9 mouse cellular contexts compared by ENCODE assay signal in the genomic region with DNA sequence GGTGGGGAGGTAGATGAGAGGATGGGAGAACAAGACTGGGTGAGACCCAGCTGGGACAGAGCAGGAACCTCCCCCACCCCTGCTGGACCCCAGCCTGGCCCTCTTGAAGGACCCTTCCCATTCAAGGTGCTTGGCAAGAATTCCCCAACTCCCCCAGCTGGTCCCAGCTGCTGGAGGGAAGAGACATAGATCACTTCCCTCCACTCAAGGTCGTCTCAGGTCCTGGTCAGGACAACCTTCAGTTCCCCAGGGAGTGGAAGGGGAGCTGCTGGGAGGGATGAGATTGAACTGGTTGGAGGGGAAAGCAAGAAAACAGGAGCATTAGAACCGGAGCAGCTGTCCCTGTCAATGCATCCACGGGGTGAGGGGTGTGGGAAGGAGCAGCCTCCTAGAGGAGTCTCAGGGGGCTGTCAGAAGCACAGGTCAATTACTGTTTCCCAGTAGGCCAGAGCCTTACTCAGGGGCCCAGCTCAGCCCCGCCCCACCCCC. TPM values are rescaled to one million over a fixed set of nuclear protein-coding genes. Genes with fewer than 3 reads are reported as not detected.
DNase-seq lines count a peak whose midpoint lies in the region; TF ChIP-seq lines count a peak whose summit lies in the region.
"Had no signal": no experiment of that assay in that cellular context is flagged by ENCODE, and none has a peak within 500 bp of the region (broad histone marks: within the 10 kb centered on the region; RNA-seq: fewer than 3 reads in every experiment).

No protein-coding gene starts in this region.

- WGBS in heart, embryonic 10.5 days, result 36% methylated on average over 4 of the region's 4 CpGs

- intact Hi-C loops in gastrocnemius, postnatal 36 days (cut with DNase I), result no loop called here

- peak; percentile 25 for DNase-seq in gastrocnemius, adult 18-20 months (ENCODE audit: low spot score)
- no peak for DNase-seq in gastrocnemius, postnatal 36 days
- no peak for DNase-seq in heart, embryonic 10.5 days (ENCODE audit: low spot score)
- DNase-seq in mesoderm, embryonic 11.5 days (ENCODE audit: low read depth, low spot score), result peak; percentile 63
- DNase-seq in spleen, postnatal 10 days (ENCODE audit: low spot score in 2 of 2), result no peak
- DNase-seq in thymus, postnatal 14 days, result no peak
- DNase-seq in adrenal gland, adult 18-20 months (ENCODE audit: low spot score in 2 of 2), result no peak
- DNase-seq: cerebellum, adult 9-10 months had no signal

- no peaks in the 10 kb centered on the region for H3K9me3 ChIP-seq in E14TG2a.4 (ENCODE audit: low read length)
- H3K9me3 ChIP-seq in heart, embryonic 10.5 days, result no peaks in the 10 kb centered on the region

- peak overlapping the region; percentile 72 for H3K27ac ChIP-seq in heart, embryonic 10.5 days

- TF ChIP-seq CTCF in E14TG2a.4 (conservative IDR thresholded peaks at IDR 0.05; ENCODE audit: low read length), result no peak

- H3K4me1 ChIP-seq in E14TG2a.4 (replicated peaks; ENCODE audit: low read depth, low read length), result peaks cover 64% of the 10 kb centered on the region
- H3K4me1 ChIP-seq in heart, embryonic 10.5 days, result peaks cover 12% of the 10 kb centered on the region; the same call in 1 of the 2 replicates

- peak overlapping the region; percentile 39; the same call in 1 of the 2 replicates for H3K4me3 ChIP-seq in E14TG2a.4 (replicated peaks; ENCODE audit: low read length)
- peak overlapping the region; percentile 46 for H3K4me3 ChIP-seq in heart, embryonic 10.5 days

- no peaks in the 10 kb centered on the region for H3K27me3 ChIP-seq in E14TG2a.4 (ENCODE audit: insufficient read depth, low read length)
- no peaks in the 10 kb centered on the region for H3K27me3 ChIP-seq in heart, embryonic 10.5 days (ENCODE audit: insufficient read depth, poor library complexity, severe bottlenecking)

- H3K36me3 ChIP-seq in E14TG2a.4 (ENCODE audit: insufficient read depth, low read length), result 0 out of 2 replicates have a peak, but pooled peaks cover 3% of the 10 kb centered on the region
- no peaks in the 10 kb centered on the region for H3K36me3 ChIP-seq in heart, embryonic 10.5 days

RNA-seq across cellular contexts. Expression of a gene that starts 10.5 kb away (rescaled TPM):
- total RNA-seq in gastrocnemius, adult 18-20 months (2021), result 100 to 1,000 TPM; 274 to 325 TPM
- total RNA-seq in gastrocnemius, postnatal 36 days (2021), result 100 to 1,000 TPM; 212 to 251 TPM
- polyA plus RNA-seq in heart, embryonic 10.5 days (2016; fragmentation: Nextera tagmentation; extraction: Ambion mirVana), result 39.3 and 44.5 TPM in 2 replicates
- total RNA-seq in adrenal gland, adult 18-20 months (2021), result 100 to 1,000 TPM; 188 to 233 TPM

Comparison
In these comparisons a context has a peak if more than half of its experiments do, and no peak if none do; other contexts are left out.
1. DNase-seq: peak in gastrocnemius, adult 18-20 months (single experiment) and mesoderm, embryonic 11.5 days (single experiment); none in gastrocnemius, postnatal 36 days (0 of 2), heart, embryonic 10.5 days (single experiment), spleen, postnatal 10 days (0 of 2), thymus, postnatal 14 days (single experiment) and adrenal gland, adult 18-20 months (0 of 2).